Mouse (Mus musculus): ENCODE measurements around the gene Pelp1.

DNA sequence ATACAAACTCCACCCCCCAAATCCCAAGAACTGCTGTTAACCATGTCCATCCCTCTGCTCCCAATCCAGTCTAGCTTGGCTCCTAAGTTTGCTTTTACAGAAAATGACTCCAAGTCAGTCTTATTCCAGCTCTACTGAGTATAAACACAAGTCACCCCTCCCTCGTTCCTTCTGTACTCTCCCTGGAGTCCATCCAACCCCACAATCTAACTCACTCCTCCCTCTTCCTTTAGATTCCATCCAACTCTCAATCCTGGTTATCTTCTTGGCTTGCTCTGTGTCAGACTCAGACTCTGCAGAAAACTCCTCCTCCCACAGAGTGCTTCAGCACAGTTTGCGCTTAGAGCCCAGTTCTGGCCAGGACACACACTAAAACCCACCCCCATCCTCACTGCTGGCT is 6.2 kb downstream of the Pelp1 start:
- TF ChIP-seq GATA1 (IDR thresholded peaks at IDR 0.05; ENCODE audit: borderline replicate concordance, low read length) (no peak), FLI1 (IDR thresholded peaks at IDR 0.05; ENCODE audit: low read length) (no peak)
